Mouse (Mus musculus) left cerebral cortex, adult 2 months (tissue): Measurements from ENCODE around the gene Sergef. TPM values are rescaled to one million over a fixed set of nuclear protein-coding genes. Genes with fewer than 3 reads are reported as not detected.
A peak's percentile ranks its signal among the peaks of the same experiment; 100 is the strongest.

Experiments
- DNase-seq, 2 experiments: peaks; one replicate each; pipeline ENCODE4 v3.0.0; 2021 to 2022; ENCODE audit warnings: low spot score in 2 of 2, mixed read lengths in 1 of 2; ENCODE audit errors: extremely low spot score in 1 of 2
- H3K27ac ChIP-seq: fragments of 200-600 bp; 2 replicates; pipeline ENCODE4 v1.8.1; 2022
- H3K4me3 ChIP-seq: fragments of 200-600 bp; 2 replicates; pipeline ENCODE4 v1.8.1; 2022
- CTCF ChIP-seq: fragments of 200-600 bp; IDR thresholded peaks from 2 replicates; pipeline ENCODE4 v1.8.1; 2022; ENCODE audit warnings: antibody characterized with exemption, mild to moderate bottlenecking, moderate library complexity
- intact Hi-C: fragments of 180-260 bp; cut with DNase I; formaldehyde crosslinking; loops from one replicate; pipeline ENCODE4 v1.15.1; 2025
- total RNA-seq, 2 experiments: library from RNA; stranded (reverse); gene quantifications; 2 replicates each; pipeline ENCODE4 v1.2.3; 2021

Gene Sergef
- total RNA-seq, 2 experiments from 2014 or later = 74.5 to 77.3 TPM

DNA sequence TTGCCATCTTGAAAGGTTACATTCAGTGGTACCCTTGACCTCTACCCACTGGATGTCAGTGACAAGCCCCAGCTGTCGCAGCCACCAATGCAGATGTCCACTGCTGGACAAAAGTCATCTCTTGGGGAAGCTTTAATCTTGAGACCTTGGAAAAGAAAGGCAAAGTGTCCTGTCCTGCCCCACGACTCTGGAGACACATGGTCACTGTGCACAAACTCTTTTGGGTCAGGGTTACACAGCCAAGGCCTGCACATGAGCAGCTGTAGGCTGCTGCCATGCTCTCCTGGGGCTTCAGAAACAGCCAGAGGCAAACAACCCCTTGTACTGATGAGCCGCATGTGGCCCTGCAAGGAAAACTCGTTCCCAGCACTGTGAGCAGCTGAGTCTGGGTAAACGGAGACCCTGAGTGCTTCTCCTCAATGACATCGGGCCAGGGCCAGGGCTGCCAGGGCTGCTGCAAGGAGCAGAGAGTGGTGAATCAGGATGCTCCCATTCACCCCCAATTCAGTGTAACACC is 27.1 kb downstream of the Sergef start:
- Histone ChIP-seq H3K4me3 (no peak overlapping the region), H3K27ac (no peak overlapping the region)
- DNase-seq = no peak
- intact Hi-C loops = no loop called here
- TF ChIP-seq CTCF = no peak

DNA sequence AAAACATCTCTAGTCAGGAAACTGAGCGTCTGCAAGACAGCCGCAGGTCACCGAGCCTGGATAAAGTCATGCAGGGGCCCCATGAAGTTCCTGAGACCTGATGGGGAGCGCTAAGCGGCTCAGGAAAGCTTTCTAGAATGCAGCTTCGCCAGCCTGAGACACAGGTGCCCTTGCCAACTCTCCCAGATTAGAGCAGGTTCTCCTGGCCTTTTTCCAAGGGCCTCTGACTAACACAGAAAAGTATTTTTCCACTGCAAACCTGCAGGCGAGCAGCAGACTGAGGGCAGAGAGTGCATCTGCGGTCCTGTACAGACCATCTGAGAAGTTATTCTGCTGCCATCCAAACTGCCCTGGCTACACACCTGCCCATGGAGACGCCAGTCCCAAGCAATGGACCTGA is 27.6 kb downstream of the Sergef start:
- DNase-seq = peak in 1 of 2 experiments; percentile 29
- TF ChIP-seq CTCF = no peak
- Histone ChIP-seq H3K4me3 (no peak overlapping the region), H3K27ac (no peak overlapping the region)
- intact Hi-C loops = no loop called here

DNA sequence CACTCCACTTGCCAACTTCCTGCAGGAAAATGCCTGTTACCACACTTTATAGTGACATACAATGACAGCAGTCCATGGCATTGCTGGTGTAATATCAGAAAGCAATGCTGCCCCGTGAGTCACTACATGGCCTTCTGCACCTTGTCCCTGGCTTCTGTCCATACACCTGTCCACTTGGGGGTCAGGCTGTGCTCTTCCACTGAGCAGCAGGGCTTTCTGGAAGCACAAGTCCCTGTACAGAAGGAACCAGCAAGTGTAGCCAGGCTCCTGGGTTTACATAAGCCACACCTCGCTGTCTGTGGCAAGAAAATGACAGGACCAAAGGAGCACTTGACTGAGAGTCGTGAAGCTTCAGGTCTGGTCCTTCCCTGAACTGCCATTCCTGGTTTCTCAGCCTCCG is 30.3 kb downstream of the Sergef start:
- H3K27ac ChIP-seq = no peak overlapping the region
- no peak for DNase-seq
- no peak overlapping the region for H3K4me3 ChIP-seq
- TF ChIP-seq CTCF = no peak
- intact Hi-C loops = no loop called here

DNA sequence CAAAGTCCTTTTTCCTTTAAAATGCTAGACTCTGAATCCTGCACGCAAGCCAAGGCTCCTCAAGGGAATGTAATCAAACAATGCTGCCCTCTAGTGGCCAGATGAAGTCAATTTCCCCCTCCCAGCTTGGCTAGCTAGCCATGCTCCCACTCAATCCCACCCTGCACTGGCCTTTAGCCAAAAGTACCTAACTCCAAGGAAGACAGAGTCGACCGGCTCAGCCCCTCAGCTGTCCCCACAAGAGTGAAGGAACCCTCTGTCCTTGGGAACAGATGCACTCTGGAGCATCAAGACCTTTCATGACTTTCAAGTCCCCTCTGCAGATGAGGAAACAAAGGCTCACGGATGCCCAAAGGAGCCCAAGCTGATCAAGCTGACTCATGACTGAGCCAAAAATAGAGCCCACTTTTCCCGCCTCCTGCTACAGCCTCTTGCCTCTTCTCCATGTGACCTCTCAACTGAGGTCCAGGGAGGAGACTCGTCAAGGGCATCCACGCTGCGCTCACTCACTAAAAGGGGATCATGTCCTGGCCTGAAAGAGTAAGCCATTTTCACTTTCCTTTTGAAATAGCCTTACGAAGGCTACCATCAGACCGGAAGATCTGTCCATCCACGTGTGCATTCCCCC is 32.1 kb downstream of the Sergef start:
- peak; percentile 87 for TF ChIP-seq CTCF
- intact Hi-C loops = loop anchor here (1.0 kb wide), 1 partner anchor 214 kb away; no protein-coding TSS in a partner anchor
- no peak overlapping the region for H3K4me3 ChIP-seq
- 0 out of 2 replicates have a peak overlapping the region, but pooled peaks have one; percentile 50 for H3K27ac ChIP-seq
- DNase-seq = peak; percentile 53 to 66

DNA sequence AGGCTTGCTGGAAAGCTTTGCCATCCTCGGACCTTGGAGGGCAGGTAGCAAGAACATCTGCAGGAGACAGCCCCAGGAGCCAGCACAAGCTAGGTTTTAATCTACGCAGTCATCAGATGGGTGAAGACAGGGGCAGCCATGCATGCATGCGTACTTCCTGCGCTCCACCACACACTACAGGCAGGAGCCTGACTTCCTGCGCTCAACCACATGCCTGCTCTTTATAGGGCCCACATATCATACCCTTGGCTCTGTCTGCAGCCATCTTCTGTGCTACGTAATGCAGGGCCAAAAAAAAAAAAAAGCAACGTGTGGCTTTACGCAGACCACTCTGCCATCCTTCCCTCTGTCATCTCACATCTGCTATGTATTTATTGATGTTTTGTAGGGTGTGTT is 32.6 kb downstream of the Sergef start:
- no peak for DNase-seq
- Histone ChIP-seq H3K4me3 (no peak overlapping the region), H3K27ac (no peak overlapping the region)
- intact Hi-C loops = loop anchor here (1.0 kb wide), 1 partner anchor 214 kb away; no protein-coding TSS in a partner anchor
- TF ChIP-seq CTCF = no peak

DNA sequence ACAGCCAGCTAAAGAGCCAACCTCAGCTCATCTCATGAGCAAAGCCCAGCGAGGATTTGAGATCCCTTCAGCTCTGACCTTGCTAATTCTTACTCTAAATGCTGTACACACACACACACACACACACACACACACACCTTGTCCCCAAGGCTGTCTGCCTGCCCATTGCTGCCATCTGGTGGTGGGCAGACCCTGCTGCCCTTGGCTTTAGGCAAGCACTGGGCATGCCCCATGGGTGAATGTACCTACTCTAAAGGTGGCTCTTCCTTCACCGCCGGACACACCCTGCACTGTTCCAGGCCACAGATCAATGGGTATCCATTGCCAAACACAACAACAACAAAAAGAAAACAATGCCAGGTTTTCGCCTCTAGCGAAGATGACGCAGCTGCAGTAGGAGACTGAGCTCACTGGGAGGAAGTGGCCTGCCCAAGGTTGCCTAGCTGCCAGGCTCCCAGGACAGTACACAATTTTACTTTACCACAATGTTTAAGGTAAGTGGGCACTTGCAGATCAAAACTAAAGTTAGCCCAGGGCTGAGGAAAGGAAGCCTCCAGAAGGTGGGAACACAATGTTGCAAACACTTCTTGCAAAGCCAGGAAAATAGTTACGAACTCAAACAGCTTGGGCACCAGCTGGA is 33.1 kb downstream of the Sergef start:
- Histone ChIP-seq H3K4me3 (no peak overlapping the region), H3K27ac (no peak overlapping the region)
- DNase-seq = peak; percentile 78 to 81
- intact Hi-C loops = loop anchor here (1.0 kb wide), 2 partner anchors 213 to 326 kb away; no protein-coding TSS in a partner anchor
- TF ChIP-seq CTCF = peak; percentile 82

DNA sequence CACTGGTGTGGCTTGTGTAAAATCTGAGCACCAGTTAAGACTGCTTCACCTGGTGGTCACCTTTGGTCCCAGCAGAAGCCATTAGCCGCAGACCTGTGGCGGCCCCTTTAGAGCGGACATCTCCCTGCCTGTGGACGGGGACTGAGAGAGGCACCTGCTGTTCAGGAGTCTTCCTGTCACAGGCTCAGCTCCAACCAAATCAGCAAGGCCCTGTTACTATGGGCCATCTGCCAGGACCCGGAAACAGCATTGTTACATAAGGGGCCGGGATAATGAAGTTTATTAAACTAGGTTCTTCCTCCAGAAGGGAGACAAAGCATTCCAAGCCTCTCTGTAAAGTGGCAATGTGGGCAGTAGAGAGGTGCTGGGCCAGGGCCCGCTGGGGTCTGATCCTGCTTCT is 36.6 kb downstream of the Sergef start:
- H3K27ac ChIP-seq = no peak overlapping the region
- intact Hi-C loops = no loop called here
- H3K4me3 ChIP-seq = no peak overlapping the region
- no peak for TF ChIP-seq CTCF
- DNase-seq = no peak

DNA sequence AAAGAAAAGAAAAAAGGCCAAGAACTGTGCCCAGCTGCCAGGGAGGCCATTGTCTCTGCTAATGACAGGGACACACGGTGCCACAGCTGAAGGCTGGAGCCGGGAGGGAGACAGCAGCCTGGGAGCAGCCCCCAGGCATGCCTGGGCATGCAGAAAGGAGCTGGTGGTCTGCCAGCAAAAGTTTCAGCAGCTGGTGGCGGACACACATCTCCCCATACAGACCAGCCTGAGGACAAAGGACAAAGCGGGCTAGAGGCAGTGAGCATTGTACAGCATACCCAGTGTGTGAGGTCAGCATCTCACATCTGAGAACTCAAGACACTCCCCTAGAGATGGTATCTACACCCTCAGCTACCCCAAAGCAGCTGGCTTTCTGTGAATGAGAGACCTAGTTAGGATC is 37.5 kb downstream of the Sergef start:
- Histone ChIP-seq H3K27ac (no peak overlapping the region), H3K4me3 (no peak overlapping the region)
- no peak for DNase-seq
- intact Hi-C loops = no loop called here
- TF ChIP-seq CTCF = no peak

DNA sequence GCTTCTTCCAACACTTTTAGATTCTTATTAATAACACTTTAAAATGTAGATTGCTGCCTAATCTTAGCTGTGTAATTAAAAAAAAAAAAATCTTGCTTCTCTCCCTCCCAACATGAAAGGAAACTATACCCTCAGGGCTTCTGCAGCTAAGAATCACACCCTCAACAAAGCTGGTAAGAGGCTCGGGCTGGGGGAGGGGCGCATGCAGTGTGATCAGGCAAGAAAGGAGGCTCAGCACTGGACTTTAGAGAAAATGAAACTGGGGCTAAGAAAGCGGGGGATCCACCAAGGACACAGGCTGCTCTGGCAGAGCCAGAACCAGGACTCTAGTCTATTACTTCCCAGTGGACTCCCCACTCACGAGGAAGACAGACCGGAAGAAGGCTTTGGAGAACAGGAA is 38.5 kb downstream of the Sergef start:
- Histone ChIP-seq H3K4me3 (no peak overlapping the region), H3K27ac (no peak overlapping the region)
- intact Hi-C loops = no loop called here
- TF ChIP-seq CTCF = no peak
- no peak for DNase-seq

DNA sequence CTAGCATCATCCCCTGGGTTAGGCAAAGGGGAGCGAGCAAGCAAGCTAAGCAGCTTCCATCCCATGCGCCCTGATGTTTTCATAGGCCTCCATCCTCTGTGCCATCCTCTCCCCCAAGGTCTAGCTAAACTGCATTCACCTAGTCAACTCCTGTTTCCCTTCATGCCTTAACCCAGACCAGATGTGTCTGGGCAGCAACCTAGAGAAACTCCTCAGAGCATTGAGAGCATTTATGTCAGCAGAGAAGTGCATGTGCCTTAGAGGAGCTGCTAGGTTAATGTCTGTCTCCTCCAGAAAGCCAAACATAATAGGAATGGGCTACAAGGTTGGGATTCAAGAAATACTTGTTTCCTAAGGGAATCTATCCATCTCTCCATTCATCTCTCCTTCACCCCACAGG is 42.6 kb downstream of the Sergef start:
- DNase-seq = no peak
- intact Hi-C loops = no loop called here
- H3K27ac ChIP-seq = no peak overlapping the region
- H3K4me3 ChIP-seq = no peak overlapping the region
- no peak for TF ChIP-seq CTCF

DNA sequence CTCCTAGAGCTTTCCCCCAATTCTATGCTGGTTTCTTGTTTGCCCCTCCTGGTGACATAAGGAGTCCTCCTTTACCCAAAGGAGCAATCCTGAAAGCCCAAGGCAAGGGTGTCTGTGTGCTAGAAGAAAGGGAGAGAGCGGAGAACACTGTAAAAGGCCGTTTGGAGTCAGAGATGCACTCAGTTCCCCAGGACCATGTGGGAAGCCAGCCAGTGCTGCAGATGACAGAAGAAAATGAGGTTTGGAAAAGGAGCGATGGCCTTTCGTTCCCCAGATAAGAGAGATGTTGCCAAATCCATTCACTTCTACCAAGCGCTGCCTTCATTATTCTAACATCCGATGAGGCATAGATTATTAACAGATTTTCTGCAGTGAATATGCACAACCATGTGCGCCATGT is 48.1 kb downstream of the Sergef start:
- DNase-seq = no peak
- no peak overlapping the region; the same call in 1 of the 2 replicates for H3K27ac ChIP-seq
- H3K4me3 ChIP-seq = no peak overlapping the region
- intact Hi-C loops = no loop called here
- no peak for TF ChIP-seq CTCF

DNA sequence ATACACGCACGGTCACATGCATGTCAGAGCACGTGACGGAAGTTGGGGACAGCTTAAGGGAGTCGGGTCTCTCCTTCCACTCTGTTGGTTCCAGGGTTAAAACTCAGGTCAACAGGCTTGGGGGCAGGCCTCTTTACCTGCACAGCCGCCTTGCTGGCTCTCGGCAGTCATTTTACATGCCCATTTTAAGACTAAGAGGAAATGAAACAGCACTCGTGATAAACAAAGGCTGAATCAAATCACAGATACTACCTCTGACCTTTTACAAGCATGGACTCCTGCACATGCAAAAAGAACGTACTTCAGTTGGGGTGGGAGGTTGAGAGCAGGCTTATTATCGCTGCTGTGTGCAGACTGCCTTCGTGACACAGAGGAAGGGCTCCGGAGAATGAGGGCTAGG is 50.4 kb downstream of the Sergef start:
- TF ChIP-seq CTCF = no peak
- H3K27ac ChIP-seq = no peak overlapping the region
- intact Hi-C loops = loop anchor here (5.0 kb wide), 2 partner anchors 52 to 192 kb away; partner anchors contain the start of gene Kcnc1
- H3K4me3 ChIP-seq = no peak overlapping the region
- DNase-seq = no peak
